Mouse (Mus musculus) adrenal gland, adult 8-10 months (tissue): ENCODE results near the gene Gm4491. TPM values are rescaled to one million over a fixed set of nuclear protein-coding genes. Genes with fewer than 3 reads are reported as not detected.

ENCODE experiments used
- DNase-seq: peaks from one replicate; pipeline ENCODE4 v3.0.0; 2022
- total RNA-seq, 4 experiments: library from RNA; stranded (reverse); gene quantifications; 2 replicates each; pipeline ENCODE4 v1.2.4; 2022

Gene Gm4491
- total RNA-seq, 4 experiments from 2014 or later, result not detected

GRCm38 (mm10) chr14:57082863-57083262 is 32.8 kb downstream of the Gm4491 start:
- DNase-seq, result no peak

- DNase-seq, result no peak
Measured at GRCm38 (mm10) chr14:57075537-57075936, 40.1 kb downstream of the Gm4491 start.

DNA sequence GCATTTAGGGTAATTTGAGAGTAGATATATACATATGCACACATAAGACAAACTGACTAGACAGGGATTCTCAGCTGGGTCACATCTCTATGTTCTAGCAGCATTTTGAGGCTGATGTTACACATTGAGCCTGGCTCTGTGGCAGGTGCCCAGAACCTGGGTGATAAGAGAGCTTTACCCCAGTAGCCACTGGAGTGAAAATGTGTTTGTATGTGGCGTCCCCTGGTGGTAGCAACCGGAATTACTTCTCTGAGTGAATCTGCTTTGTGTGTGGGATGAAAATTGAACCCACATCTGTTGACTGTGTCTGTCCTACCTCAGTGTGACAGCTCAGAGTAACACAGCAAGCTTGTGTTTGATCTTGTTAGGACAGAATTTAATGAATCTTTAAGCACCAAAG is 45.8 kb downstream of the Gm4491 start:
- DNase-seq, result peak; percentile 11

GRCm38 (mm10) chr14:57066053-57066452 is 49.6 kb downstream of the Gm4491 start:
- no peak for DNase-seq

Other genes starting within 250 kb of the Gm4491 start
- gene Zmym2, start 229.2 kb downstream of the Gm4491 start, total RNA-seq, result 10 to 100 TPM; 50.4 to 84.7 (median 63.2) TPM
- gene Gja3, start 57.8 kb downstream of the Gm4491 start, total RNA-seq, result not detected
- 1 to 10 TPM in 2 of 4 experiments, under 1 TPM in 2; 0.28 to 5.9 (median 2.4) TPM for gene Gjb2, start 11.2 kb downstream of the Gm4491 start, total RNA-seq
- under 1 TPM in 1 of 4 experiments, not detected in 3; 0.13 TPM for gene Gjb6, start 17.7 kb upstream of the Gm4491 start, total RNA-seq